Mouse (Mus musculus): ENCODE measurements around the gene Sos1.
"Not testable (repeated sequence)": the region's sequence is repeated elsewhere in the genome, so short reads cannot be mapped to it uniquely, and the experiment has no call there.

Gene Sos1

GRCm38 (mm10) chr17:80493891-80494290 is 13.6 kb upstream of the Sos1 start:
- DNase-seq (ENCODE audit: low spot score), result no peak

- DNase-seq (ENCODE audit: low spot score), result no peak
These were observed 12.6 kb upstream of the Sos1 start for GRCm38 (mm10) chr17:80492811-80493210.

DNA sequence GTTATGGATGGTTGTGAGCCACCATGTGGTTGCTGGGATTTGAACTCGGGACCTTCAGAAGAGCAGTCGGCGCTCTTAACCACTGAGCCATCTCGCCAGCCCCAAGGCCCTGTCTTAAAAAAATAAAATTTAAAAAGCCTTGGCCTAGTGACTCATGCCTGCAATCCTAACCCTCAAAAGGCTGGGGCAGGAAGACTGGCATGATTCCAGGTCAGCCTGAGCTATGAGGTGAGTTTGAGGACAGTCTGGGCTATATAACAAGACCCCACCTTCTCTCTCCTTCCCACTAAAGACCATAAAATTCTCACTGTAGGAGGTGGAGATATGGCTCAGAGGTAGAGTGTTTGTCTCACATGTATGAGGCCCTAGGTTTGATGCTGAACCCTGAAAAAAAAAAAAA is 12.0 kb upstream of the Sos1 start:
- DNase-seq (ENCODE audit: low spot score), result no peak

GRCm38 (mm10) chr17:80490166-80490565 is 9.9 kb upstream of the Sos1 start:
- no peak for DNase-seq (ENCODE audit: low spot score)

DNA sequence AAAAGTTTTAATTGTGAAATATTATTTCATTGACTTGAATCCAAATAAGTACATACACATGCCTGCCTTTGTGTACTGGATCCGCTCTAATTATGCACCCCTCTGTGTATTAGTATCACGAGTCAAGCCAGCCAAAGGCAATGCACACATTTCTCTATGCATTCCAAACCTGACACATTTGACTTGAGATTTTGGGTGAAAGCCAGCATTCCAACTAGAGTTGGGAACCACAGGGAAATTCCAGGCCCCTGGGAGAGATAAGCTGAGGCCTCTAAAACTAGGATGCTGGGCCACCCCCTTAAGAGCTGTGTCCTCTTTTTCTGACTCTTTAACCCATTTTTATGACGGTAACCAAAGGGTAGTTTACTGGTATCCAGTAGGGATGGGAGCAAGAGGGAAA is 8.7 kb upstream of the Sos1 start:
- DNase-seq (ENCODE audit: low spot score), result no peak

DNA sequence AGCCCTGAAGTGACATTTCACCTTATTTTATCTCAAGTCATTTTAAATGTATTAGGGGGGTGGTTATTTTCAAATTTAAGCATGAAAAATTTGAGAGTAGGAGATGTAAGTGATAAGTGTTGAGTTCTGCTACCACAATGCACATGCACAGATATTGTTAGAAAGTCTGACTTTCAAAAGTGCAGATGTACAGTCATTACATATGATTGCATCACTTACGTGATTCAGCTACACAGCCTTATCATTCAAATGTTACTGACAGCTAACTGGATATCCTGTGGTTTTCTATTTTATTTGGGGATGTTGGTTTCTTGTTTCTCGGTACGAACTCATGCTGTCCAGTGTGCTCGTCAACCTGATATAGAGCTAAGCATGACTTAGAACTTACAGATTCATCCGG is 4.9 kb upstream of the Sos1 start:
- no peak for DNase-seq (ENCODE audit: low spot score)

- no peak for DNase-seq (ENCODE audit: low spot score)
These were observed 587 bp upstream of the Sos1 start for GRCm38 (mm10) chr17:80480855-80481224.

- DNase-seq (ENCODE audit: low spot score), result peak; percentile 77
These were observed 790 bp downstream of the Sos1 start for GRCm38 (mm10) chr17:80479295-80480030.

DNA sequence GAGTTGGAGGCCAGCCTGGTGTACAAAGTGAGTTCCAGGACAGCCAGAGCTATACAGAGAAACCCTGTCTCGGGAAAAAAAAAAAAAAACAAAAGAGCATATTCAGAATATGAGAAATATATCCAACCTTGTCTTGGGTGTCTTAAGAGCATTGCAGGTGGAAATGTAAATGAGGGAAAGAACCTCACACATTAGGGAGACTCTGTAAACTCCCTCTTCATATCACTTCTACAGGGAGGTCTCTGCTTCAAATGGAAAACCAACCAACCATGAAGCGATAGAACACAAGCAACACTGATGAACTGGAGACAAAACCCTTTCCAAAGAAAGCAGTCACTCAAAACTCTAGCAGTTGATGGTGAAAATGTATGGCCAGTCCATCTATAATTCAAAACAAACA is 2.6 kb downstream of the Sos1 start:
- DNase-seq (ENCODE audit: low spot score), result no peak

DNA sequence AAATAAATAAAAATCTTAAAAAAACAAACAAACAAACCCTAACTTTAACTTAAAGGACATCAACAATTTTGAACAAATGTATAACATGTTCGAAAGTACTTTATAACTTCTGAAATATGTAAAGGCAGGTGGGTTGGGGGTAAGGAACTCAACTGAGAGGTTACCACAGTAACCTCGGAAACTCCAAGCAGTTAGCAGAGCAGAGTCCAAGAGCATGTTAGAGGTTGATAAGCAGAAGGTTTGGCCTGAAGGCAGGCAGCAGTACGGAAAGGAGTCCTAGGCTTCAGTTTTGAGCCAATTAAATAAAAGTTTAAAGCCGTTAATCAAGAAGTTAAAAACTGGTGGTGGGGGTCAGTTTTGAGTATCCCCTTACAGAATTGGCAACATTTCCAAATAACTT is 3.8 kb downstream of the Sos1 start:
- no peak for DNase-seq (ENCODE audit: low spot score)

GRCm38 (mm10) chr17:80471056-80471802 is 9.0 kb downstream of the Sos1 start:
- no peak for DNase-seq (ENCODE audit: low spot score)

DNA sequence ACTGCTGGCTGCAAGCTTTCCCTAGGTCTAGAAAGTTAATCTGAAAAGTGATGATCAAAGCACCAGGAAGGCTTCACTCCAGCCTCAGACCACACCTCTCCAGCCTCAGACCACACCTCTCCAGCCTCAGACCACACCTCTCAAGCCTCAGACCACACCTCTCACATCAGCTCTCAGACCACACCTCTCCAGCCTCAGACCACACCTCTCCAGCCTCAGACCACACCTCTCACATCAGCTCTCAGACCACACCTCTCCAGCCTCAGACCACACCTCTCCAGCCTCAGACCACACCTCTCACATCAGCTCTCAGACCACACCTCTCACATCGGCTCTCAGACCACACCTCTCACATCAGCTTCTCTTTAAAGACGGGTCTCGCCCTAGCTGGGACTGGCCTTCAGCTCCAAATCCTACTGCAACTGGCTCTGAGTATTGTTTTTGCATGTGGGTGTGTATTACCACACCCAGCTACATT is 11.8 kb downstream of the Sos1 start:
- DNase-seq (ENCODE audit: low spot score), result not testable (repeated sequence)

GRCm38 (mm10) chr17:80460258-80460657 is 20.0 kb downstream of the Sos1 start:
- DNase-seq (ENCODE audit: low spot score), result no peak

- no peak for DNase-seq (ENCODE audit: low spot score)
These were observed 24.6 kb downstream of the Sos1 start for GRCm38 (mm10) chr17:80455648-80456047.

DNA sequence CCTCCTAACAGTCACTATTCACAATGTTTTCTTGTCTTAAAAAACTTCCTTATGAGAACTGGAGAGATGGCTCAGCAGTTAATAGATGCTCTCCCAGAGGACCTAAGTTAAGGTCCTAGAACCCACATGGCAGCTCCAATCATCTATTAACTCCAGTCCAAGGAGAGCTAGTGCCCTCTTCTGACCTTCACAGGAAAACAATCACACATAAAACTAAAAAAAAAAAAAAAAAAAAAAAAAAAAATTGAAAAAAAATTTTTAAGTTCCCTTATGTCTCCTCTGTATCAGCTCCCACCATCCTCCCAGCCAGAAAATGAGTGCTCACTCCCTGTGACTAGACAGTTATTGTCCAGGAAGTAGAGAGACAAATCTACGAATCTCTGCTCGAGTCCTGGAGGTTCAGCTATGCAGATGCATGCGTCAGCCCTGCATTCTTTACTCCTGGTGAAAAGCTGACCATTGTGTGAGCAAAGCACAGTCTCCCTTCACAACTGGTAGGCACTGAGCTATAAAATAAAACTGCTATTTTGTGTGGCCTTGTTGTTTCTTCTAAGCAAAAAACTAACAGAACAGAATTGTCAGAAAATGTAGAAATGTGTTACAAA is 29.7 kb downstream of the Sos1 start:
- DNase-seq (ENCODE audit: low spot score), result no peak

DNA sequence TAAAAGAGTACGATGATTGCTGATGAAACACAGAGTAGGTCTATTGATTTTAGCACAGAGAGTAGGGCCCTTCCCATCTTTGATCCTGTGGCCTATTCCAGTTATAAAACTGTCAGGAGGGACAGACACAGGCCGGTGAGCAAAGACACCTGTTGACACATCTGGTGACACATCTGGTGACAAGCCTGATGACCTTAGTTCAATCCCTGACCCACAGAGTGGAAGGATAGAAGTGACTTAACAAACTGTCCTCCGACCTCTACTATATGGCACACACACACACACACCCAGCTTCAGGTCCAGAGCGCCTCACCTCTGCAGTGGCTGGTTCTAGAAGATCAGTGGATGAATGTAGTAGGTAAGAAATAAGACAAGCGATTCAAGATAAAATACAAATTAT is 33.8 kb downstream of the Sos1 start:
- DNase-seq (ENCODE audit: low spot score), result no peak

DNA sequence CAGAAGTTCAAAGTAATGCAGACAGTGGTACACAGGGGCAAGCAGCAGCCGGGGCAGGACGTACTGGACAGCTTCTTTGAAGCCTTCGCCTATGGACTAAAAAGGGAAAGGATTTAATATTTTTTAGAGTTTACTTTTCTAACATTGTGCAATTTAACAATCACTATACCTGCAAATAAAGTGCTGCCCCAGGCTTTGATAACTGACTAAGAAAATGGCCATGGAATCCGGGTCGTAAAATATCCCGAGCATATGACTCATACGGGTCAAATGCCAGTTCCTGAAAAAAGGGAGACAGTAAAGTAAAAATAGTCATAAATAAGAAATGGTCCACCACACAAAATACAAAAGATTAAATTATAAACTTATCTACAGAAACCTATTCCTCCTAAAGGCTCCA is 34.8 kb downstream of the Sos1 start:
- no peak for DNase-seq (ENCODE audit: low spot score)

DNA sequence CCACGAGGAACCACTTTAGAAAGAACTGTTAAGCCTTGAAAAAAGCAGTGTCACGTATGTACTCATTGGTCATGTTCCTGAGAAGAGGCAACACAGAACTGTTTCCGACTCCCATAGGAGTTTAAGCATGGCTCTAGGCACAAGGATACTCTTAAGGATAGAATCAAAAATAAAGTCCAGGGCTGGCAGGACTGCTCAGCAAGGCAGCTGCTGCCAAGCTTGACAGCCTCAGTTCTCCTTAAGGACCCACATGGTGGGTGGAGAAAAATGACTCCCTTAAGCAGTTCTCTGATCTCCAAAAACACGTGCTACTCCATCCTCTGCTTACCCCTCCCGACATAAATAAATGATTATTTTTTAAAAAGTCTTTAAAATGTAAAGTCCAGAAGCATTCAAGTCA is 44.6 kb downstream of the Sos1 start:
- no peak for DNase-seq (ENCODE audit: low spot score)

DNA sequence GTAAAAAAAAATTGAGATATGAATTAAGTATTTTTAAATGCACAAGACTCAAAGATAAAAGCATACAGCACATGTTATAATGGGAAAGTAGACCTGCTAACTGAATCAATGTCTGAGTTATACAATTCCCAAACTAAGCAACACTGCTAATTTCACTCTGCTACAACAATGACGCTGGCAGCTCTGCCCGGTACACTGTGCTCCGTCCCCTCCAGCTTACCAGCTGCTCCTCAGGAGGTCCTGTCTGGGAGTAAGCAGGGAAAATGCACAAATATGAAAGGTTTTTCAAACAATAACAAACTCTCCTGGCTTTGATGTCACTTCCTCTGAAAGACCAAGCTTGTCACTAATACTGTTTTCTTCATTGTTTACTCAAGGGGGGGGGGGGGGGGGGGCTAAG is 45.8 kb downstream of the Sos1 start:
- no peak for DNase-seq (ENCODE audit: low spot score)

DNA sequence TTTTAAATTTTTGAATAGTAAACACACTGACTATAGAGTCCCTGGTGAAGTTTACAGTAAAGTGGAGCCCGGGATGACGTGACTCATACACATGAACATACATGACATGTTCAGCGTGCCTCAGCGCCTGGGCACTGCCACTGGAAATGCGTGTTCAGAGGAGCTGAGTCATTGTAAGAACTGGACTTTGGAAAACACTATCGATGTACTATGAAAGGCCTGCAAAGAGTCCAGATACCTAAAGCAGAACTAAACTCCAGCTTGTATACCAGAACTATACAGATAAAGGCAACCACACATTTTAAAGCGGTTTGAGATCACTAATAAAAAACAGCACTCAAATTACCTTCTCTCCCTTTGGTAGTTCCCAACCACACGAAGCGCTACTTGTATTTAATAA is 48.3 kb downstream of the Sos1 start:
- DNase-seq (ENCODE audit: low spot score), result no peak

- no peak for DNase-seq (ENCODE audit: low spot score)
These were observed 52.3 kb downstream of the Sos1 start for GRCm38 (mm10) chr17:80427966-80428365.

GRCm38 (mm10) chr17:80426901-80427300 is 53.4 kb downstream of the Sos1 start:
- no peak for DNase-seq (ENCODE audit: low spot score)

- DNase-seq (ENCODE audit: low spot score), result no peak
These were observed 54.1 kb downstream of the Sos1 start for GRCm38 (mm10) chr17:80426171-80426570.
